Mouse (Mus musculus) left cerebral cortex, adult 8-10 months (tissue): ENCODE data around the gene Btg4. TPM values are rescaled to one million over a fixed set of nuclear protein-coding genes. Genes with fewer than 3 reads are reported as not detected.
A peak's percentile ranks its signal among the peaks of the same experiment; 100 is the strongest.

Experiments used
- DNase-seq, 2 experiments: peaks; one replicate each; pipeline ENCODE4 v3.0.0; 2022; ENCODE audit warnings: low spot score in 2 of 2
- total RNA-seq, 4 experiments: library from RNA; stranded (reverse); gene quantifications; 2 replicates each; pipeline ENCODE4 v1.2.4; 2022

Gene Btg4
- total RNA-seq, result not detected

GRCm38 (mm10) chr9:51060601-51061000 lies at the start of gene Btg4:
Btg4 (plus strand) TSS chr9:51060901.
- no peak for DNase-seq

GRCm38 (mm10) chr9:51013644-51014043 lies 47.1 kb upstream of the Btg4 start:
- DNase-seq, result no peak

- no peak for DNase-seq
Observed at GRCm38 (mm10) chr9:51015732-51016131, 45.0 kb upstream of the Btg4 start.

DNA sequence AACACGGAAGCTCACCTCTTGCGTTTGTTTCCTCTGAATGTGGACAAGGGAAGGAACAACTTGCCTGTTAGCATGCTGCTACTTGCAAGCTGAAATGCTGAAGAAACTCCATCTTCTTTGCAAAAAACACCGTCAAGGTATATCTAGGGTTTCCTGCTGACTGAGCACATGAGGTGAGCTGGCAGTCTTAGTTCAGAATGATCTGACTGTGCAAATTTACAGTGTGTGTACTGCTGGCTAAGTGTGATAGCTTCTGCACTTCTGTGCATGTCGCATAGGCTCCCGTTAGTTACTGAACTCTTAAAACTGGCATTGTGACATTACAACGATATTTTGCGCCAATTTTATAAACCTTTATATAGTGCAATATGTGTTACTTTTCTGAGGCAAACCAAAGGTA lies 41.0 kb upstream of the Btg4 start:
- DNase-seq, result no peak

DNA sequence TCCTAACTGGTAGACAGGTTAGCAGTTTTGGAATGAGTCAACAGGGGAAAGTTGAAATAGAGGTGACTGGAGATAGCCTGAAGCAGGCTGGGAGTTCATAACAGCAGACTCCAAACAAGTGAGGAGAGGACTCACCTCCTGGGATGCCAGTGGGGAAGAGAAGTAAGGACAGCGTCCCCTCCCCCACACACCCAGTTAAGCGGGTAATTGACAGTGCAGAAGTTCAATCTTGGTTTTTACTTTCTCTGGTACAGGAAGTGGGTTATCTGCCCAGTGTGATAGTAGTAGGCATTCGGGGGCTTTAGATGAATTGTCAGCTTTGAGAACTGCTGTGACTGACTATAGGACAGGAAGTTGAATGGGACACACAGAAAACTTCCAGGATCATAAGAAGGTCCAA lies 40.4 kb upstream of the Btg4 start:
- no peak for DNase-seq

GRCm38 (mm10) chr9:51021123-51021795 lies 39.4 kb upstream of the Btg4 start:
- no peak for DNase-seq

- DNase-seq, result no peak
Observed at GRCm38 (mm10) chr9:51026952-51027351, 33.7 kb upstream of the Btg4 start.

- no peak for DNase-seq
Observed at GRCm38 (mm10) chr9:51030147-51030546, 30.6 kb upstream of the Btg4 start.

GRCm38 (mm10) chr9:51031603-51032002 lies 29.1 kb upstream of the Btg4 start:
- DNase-seq, result no peak

GRCm38 (mm10) chr9:51032291-51032690 lies 28.4 kb upstream of the Btg4 start:
- DNase-seq, result no peak

GRCm38 (mm10) chr9:51032785-51033529 lies 27.7 kb upstream of the Btg4 start:
- DNase-seq, result no peak

DNA sequence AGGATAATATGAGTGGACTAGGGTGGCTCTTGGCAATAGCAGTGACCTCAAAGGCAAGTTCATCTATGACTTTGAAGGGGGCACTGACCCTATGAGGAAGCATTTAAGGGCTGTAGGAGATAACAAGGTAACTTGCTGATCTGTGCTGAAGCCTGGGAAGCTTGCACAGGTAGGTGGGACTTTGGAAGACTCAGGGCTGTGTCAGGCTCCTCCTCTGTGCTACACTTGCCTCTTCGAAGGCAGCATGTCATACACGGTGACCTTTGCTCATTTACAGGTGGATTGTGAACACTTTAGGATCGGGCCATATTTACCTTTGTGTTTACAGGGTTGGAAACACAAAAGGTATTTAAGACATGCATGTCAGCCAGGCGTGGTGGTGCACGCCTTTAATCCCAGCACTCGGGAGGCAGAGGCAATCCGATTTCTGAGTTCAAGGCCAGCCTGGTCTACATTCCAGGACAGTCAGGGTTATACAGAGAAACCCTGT lies 19.2 kb upstream of the Btg4 start:
- DNase-seq, result no peak

- no peak for DNase-seq
Observed at GRCm38 (mm10) chr9:51042136-51042535, 18.6 kb upstream of the Btg4 start.

- no peak for DNase-seq
Observed at GRCm38 (mm10) chr9:51052180-51052579, 8.5 kb upstream of the Btg4 start.

- DNase-seq, result no peak
Observed at GRCm38 (mm10) chr9:51056360-51057324, 4.1 kb upstream of the Btg4 start.

DNA sequence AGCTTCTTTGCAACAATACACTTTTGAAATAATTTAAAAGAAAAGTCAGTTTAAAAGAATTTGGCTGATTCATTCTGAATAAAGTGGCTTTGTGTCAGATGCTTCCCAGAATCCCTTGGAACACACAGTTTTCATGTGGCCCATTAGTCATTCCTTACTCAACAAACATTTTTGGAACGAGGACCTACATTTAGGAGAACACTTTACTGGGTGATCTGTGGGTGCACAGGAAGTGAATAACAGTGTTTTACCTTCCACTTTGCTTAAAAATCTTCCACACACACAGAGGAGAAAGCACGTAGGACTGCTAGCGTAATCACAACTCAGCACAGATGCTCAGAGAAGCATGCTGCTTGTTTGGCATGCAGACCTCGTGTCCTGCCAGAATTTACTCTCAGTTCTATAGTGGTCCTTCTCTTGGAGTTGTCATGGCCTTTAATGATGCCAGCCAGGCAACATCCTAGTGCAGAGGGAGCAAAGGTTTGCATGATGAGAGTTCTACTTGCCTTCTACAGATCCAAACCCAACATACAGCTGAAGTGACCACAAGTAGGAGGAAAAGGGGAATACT lies 1.7 kb upstream of the Btg4 start:
- peak in 1 of 2 experiments; percentile 39 for DNase-seq

DNA sequence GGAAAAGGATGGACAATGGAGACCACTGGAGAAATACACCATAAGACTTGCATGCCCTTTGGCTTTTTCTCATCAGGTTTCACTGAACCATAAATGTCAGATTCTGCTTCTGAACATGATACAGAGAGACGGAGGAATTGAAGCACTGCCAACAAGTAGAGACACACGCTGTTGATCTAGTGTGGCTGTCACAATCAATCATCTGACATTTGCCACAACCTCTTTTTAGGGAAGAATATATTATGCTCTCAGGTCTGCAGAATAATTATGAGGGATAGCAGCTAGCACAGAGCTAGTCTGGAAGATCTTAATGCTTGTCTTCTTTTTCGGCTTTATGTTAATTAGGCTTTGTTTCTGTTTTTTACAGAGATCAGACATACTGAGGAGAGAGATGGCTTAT lies 7.5 kb downstream of the Btg4 start:
- DNase-seq, result no peak

DNA sequence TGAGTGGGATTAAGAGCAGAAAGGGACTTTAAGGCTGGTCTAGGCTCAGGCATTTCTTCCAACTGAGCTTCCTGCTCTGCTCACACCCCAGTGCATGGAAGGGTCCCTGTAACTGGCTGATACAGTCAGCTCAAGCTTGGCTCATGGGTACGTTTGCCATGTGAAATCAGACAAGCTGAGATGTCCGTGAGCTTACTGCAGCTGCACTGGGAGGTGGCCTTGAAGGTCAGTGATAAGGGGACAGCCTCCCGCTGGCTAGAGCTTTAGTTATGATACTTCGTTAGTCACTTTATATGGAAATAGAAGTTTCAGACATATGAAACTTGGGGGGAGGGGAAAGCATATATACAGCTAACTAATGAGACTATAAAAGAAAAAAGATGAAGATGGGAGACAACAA lies 10.1 kb downstream of the Btg4 start:
- no peak for DNase-seq

DNA sequence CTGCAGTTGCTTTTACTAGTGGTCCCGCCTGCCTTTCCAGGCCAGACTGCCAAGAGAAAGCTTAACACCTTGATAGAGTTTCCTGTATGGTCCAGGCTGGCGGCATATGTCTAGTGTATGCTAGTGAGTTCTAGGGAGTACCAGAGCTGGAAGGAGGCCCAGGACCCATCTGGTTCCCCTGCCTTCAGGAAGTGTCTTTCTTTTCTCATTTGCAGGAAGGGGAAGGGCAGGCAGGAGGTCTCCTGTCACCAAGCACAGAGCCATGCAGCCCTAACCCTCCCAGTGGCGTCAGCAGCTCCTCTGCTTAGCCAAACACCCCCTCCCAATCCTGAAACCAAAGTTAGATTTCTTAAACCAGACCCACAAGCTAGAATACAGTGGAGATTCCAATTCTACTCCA lies 15.1 kb downstream of the Btg4 start:
- no peak for DNase-seq

DNA sequence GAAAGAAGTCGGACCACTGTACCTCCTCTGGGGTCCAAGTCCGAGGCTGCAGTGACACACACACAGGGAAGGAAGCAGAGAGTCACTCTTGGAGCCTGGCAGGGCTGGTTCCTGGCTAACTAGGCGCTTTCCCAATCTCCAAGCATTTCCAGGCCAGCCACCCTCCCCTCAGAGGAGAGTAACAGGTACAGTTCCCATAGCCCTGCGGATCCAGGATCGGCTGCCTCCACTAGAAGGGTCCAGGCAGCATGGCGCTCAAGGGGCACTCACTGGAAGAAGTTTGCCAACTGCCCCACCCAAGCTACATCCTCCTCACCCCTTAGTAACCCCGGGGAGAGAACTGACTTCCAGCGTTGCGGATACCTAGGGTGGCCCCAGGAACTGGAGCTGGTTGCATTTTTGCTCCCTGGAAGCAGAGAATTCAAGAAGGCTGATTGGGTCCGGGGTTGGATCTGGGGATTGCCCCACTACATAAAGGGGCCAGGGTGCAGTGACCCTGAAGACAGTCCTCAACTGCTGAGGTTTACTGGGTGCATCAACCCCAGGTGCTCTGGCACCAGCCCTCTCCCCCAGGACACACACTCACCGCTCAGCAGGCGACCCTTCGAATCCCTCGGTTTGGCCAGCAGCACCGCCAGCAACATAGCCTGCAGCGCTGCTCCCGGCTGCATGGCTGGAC lies 15.7 kb downstream of the Btg4 start:
- DNase-seq, result no peak

DNA sequence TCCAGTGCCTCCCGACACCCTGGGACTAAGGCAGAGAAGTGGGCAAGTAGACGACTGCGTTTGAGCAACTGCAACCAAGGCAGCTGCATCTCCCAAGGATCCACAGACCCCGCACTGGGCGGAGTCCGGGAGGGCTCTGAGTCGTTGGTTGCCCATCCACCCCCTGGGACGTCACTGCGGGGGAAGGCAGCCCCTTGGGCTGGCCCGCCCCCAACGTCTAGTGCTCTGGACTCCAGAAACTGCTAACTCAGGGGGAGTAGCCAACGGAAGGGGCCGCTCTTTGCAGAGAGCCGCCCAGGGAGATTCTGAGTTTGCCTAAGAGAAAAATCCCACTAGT lies 16.2 kb downstream of the Btg4 start, which contains the start of gene Layn:
TSS of gene Layn (minus strand) at position 116 of the 337 bp plus-strand sequence.
- peak in 1 of 2 experiments; percentile 28 for DNase-seq
